Mouse (Mus musculus): Measurements from ENCODE around the gene Clic4. TPM values are rescaled to one million over a fixed set of nuclear protein-coding genes. Genes with fewer than 3 reads are reported as not detected.
A peak's percentile ranks its signal among the peaks of the same experiment; 100 is the strongest.
"Not testable (repeated sequence)": the region's sequence is repeated elsewhere in the genome, so short reads cannot be mapped to it uniquely, and the experiment has no call there.

Gene Clic4
- polyA plus RNA-seq, 1 experiment from 2014 or later: 147 TPM

GRCm38 (mm10) chr4:135286833-135287395 lies 14.3 kb upstream of the Clic4 start:
- Histone ChIP-seq H3K27ac (peak overlapping the region; percentile 27), H3K36me3 (ENCODE audit: insufficient read depth, low read length) (no peaks in the 10 kb centered on the region), H3K9me3 (replicated peaks; ENCODE audit: low read length) (no peaks in the 10 kb centered on the region), H3K4me2 (ENCODE audit: low read length) (peak overlapping the region; percentile 34; the same call in 1 of the 2 replicates), H3K9ac (ENCODE audit: low read depth, low read length) (peak overlapping the region; percentile 46; the same call in 1 of the 2 replicates), H3K27me3 (ENCODE audit: insufficient read depth, low read length) (no peaks in the 10 kb centered on the region), H3K4me3 (replicated peaks; ENCODE audit: low read depth, low read length) (no peak overlapping the region), H3K4me1 (replicated peaks; ENCODE audit: insufficient read depth, low read length) (peaks cover 20% of the 10 kb centered on the region)
- DNase-seq (ENCODE audit: low spot score) (peak; percentile 64), ATAC-seq (replicated peaks; ENCODE audit: low FRiP score, low read depth) (no peak; the same call in 1 of the 2 replicates)
- 11% methylated on average over 16 of the region's 16 CpGs for WGBS
- TF ChIP-seq CTCF (IDR thresholded peaks at IDR 0.05; ENCODE audit: low read depth): no peak

- DNase-seq (ENCODE audit: low spot score): no peak
- H3K9ac ChIP-seq (ENCODE audit: low read depth, low read length): no peak overlapping the region
- no peak for ATAC-seq (replicated peaks; ENCODE audit: low FRiP score, low read depth)
Observed at GRCm38 (mm10) chr4:135286033-135286622, 13.5 kb upstream of the Clic4 start.

GRCm38 (mm10) chr4:135285436-135285835 lies 12.8 kb upstream of the Clic4 start:
- 37% methylated on average over 8 of the region's 8 CpGs for WGBS
- Histone ChIP-seq H3K27ac (no peak overlapping the region), H3K4me1 (replicated peaks; ENCODE audit: insufficient read depth, low read length) (peaks cover 20% of the 10 kb centered on the region), H3K9ac (ENCODE audit: low read depth, low read length) (no peak overlapping the region), H3K9me3 (replicated peaks; ENCODE audit: low read length) (no peaks in the 10 kb centered on the region), H3K4me3 (replicated peaks; ENCODE audit: low read depth, low read length) (no peak overlapping the region), H3K4me2 (ENCODE audit: low read length) (no peak overlapping the region), H3K36me3 (ENCODE audit: insufficient read depth, low read length) (no peaks in the 10 kb centered on the region), H3K27me3 (ENCODE audit: insufficient read depth, low read length) (no peaks in the 10 kb centered on the region)
- DNase-seq (ENCODE audit: low spot score) (no peak), ATAC-seq (replicated peaks; ENCODE audit: low FRiP score, low read depth) (no peak)
- no peak for TF ChIP-seq CTCF (IDR thresholded peaks at IDR 0.05; ENCODE audit: low read depth)

More at GRCm38 (mm10) chr4:135286033-135286622, 13.5 kb upstream of the Clic4 start:
- no peak overlapping the region for H3K4me2 ChIP-seq (ENCODE audit: low read length)
- no peaks in the 10 kb centered on the region for H3K9me3 ChIP-seq (replicated peaks; ENCODE audit: low read length)
- peaks cover 20% of the 10 kb centered on the region for H3K4me1 ChIP-seq (replicated peaks; ENCODE audit: insufficient read depth, low read length)
- no peaks in the 10 kb centered on the region for H3K36me3 ChIP-seq (ENCODE audit: insufficient read depth, low read length)
- no peaks in the 10 kb centered on the region for H3K27me3 ChIP-seq (ENCODE audit: insufficient read depth, low read length)
- H3K4me3 ChIP-seq (replicated peaks; ENCODE audit: low read depth, low read length): no peak overlapping the region
- H3K27ac ChIP-seq: peak overlapping the region; percentile 27
- TF ChIP-seq CTCF (IDR thresholded peaks at IDR 0.05; ENCODE audit: low read depth): no peak
- WGBS: 45% methylated on average over 12 of the region's 12 CpGs

- Histone ChIP-seq H3K4me1 (replicated peaks; ENCODE audit: insufficient read depth, low read length) (peaks cover 20% of the 10 kb centered on the region), H3K27me3 (ENCODE audit: insufficient read depth, low read length) (no peaks in the 10 kb centered on the region), H3K27ac (no peak overlapping the region), H3K4me3 (replicated peaks; ENCODE audit: low read depth, low read length) (no peak overlapping the region), H3K36me3 (ENCODE audit: insufficient read depth, low read length) (no peaks in the 10 kb centered on the region), H3K4me2 (ENCODE audit: low read length) (no peak overlapping the region), H3K9me3 (replicated peaks; ENCODE audit: low read length) (no peaks in the 10 kb centered on the region), H3K9ac (ENCODE audit: low read depth, low read length) (no peak overlapping the region)
- TF ChIP-seq CTCF (IDR thresholded peaks at IDR 0.05; ENCODE audit: low read depth): peak; percentile 29; the same call in 1 of the 2 replicates
- no peak for DNase-seq (ENCODE audit: low spot score)
- WGBS: 86% methylated on average over 7 of the region's 7 CpGs
- no peak for ATAC-seq (replicated peaks; ENCODE audit: low FRiP score, low read depth)
Observed at GRCm38 (mm10) chr4:135283875-135284274, 11.3 kb upstream of the Clic4 start.

- whole genome bisulfite sequencing: 70% methylated on average over 4 of the region's 4 CpGs
- H3K36me3 ChIP-seq (ENCODE audit: insufficient read depth, low read length): no peaks in the 10 kb centered on the region
- H3K4me3 ChIP-seq (replicated peaks; ENCODE audit: low read depth, low read length): no peak overlapping the region
- no peak overlapping the region for H3K9ac ChIP-seq (ENCODE audit: low read depth, low read length)
- no peaks in the 10 kb centered on the region for H3K27me3 ChIP-seq (ENCODE audit: insufficient read depth, low read length)
- no peak overlapping the region for H3K27ac ChIP-seq
- no peak for TF ChIP-seq CTCF (IDR thresholded peaks at IDR 0.05; ENCODE audit: low read depth)
- no peak for ATAC-seq (replicated peaks; ENCODE audit: low FRiP score, low read depth)
- H3K9me3 ChIP-seq (replicated peaks; ENCODE audit: low read length): no peaks in the 10 kb centered on the region
- no peak for DNase-seq (ENCODE audit: low spot score)
- peaks cover 20% of the 10 kb centered on the region for H3K4me1 ChIP-seq (replicated peaks; ENCODE audit: insufficient read depth, low read length)
- H3K4me2 ChIP-seq (ENCODE audit: low read length): no peak overlapping the region
Observed at GRCm38 (mm10) chr4:135283417-135283816, 10.8 kb upstream of the Clic4 start.

- no peak for TF ChIP-seq CTCF (IDR thresholded peaks at IDR 0.05; ENCODE audit: low read depth)
- WGBS: 47% methylated on average over 13 of the region's 13 CpGs
- no peak overlapping the region for H3K4me2 ChIP-seq (ENCODE audit: low read length)
- H3K4me3 ChIP-seq (replicated peaks; ENCODE audit: low read depth, low read length): no peak overlapping the region
- H3K27me3 ChIP-seq (ENCODE audit: insufficient read depth, low read length): no peaks in the 10 kb centered on the region
- no peaks in the 10 kb centered on the region for H3K9me3 ChIP-seq (replicated peaks; ENCODE audit: low read length)
- peaks cover 20% of the 10 kb centered on the region for H3K4me1 ChIP-seq (replicated peaks; ENCODE audit: insufficient read depth, low read length)
- no peak overlapping the region for H3K9ac ChIP-seq (ENCODE audit: low read depth, low read length)
- no peaks in the 10 kb centered on the region for H3K36me3 ChIP-seq (ENCODE audit: insufficient read depth, low read length)
- ATAC-seq (replicated peaks; ENCODE audit: low FRiP score, low read depth): no peak
- DNase-seq (ENCODE audit: low spot score): no peak
- H3K27ac ChIP-seq: no peak overlapping the region
Observed at GRCm38 (mm10) chr4:135282651-135283290, 10.2 kb upstream of the Clic4 start.

GRCm38 (mm10) chr4:135280016-135280415 lies 7.4 kb upstream of the Clic4 start:
- not testable (repeated sequence) for H3K4me2 ChIP-seq (ENCODE audit: low read length); H3K27ac ChIP-seq; H3K9ac ChIP-seq (ENCODE audit: low read depth, low read length); H3K27me3 ChIP-seq (ENCODE audit: insufficient read depth, low read length); DNase-seq (ENCODE audit: low spot score); H3K4me3 ChIP-seq (replicated peaks; ENCODE audit: low read depth, low read length); H3K36me3 ChIP-seq (ENCODE audit: insufficient read depth, low read length); H3K4me1 ChIP-seq (replicated peaks; ENCODE audit: insufficient read depth, low read length); ATAC-seq (replicated peaks; ENCODE audit: low FRiP score, low read depth); H3K9me3 ChIP-seq (replicated peaks; ENCODE audit: low read length)
- WGBS: 61% methylated on average over 2 of the region's 2 CpGs

Data from kidney, postnatal 0 days (tissue).